Mouse (Mus musculus): Measurements from ENCODE around the gene Fkbp5. TPM values are rescaled to one million over a fixed set of nuclear protein-coding genes. Genes with fewer than 3 reads are reported as not detected.

Gene Fkbp5
- polyA plus RNA-seq, 2 experiments = 3.6 to 7.3 TPM

DNA sequence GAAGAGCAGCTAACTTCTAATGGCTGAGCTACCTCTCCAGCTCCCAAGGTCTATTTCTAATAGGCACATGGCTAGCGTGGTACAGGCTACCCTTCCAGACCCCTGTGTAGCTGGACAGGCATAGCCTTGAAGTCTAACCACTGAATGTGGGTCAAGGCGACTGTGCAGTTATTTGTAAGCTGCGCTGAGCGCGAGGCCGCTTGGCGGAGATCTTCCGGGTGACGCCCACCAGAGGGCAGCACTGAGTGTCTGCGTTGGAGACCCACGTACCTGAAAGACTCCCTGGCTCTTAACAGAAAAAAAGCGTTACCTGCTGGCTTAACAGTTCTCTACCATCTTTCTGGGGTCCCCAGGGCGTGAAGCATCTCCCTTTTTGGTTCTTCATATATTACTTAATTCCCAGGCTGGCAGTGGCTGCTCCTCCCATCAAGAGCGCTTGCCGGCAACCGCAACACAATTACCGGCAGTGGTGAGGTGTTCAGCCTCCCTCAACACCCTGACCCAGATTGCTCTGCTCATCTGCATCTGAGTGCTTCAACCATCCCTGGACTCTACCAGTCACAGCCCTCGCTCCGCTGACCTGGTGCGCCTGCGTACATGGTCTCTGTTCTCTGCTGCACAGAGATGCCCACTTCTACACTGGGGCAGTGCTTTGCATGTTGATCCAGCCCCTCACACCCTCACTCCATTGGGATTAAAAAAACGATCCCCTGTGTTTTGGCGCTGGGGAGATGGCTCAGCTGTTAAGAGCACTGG lies 131.0 kb downstream of the Fkbp5 start:
- no peak overlapping the region for H3K4me3 ChIP-seq (ENCODE audit: insufficient read depth in 1 of 2, low read depth in 2 of 2, low read length in 2 of 2)
- TF ChIP-seq EP300 (IDR thresholded peaks at IDR 0.05; ENCODE audit: low read depth) (no peak), CTCF (IDR thresholded peaks at IDR 0.05; ENCODE audit: low read depth) (peak; percentile 92)
- no peak for ATAC-seq (ENCODE audit: insufficient read depth)
- no peaks in the 10 kb centered on the region for H3K4me1 ChIP-seq (replicated peaks; ENCODE audit: control insufficient read depth in 2 of 2, insufficient read depth in 2 of 2, low read length in 1 of 2)
- no peak overlapping the region for H3K9ac ChIP-seq (replicated peaks)
- H3K27ac ChIP-seq = no peak overlapping the region
- peak; percentile 22 to 29 (median 23) for DNase-seq (ENCODE audit: low read depth in 3 of 3, low spot score in 3 of 3)
- H3K9me3 ChIP-seq (ENCODE audit: control insufficient read depth, low read length) = no peaks in the 10 kb centered on the region
- peaks cover 8% of the 10 kb centered on the region for H3K27me3 ChIP-seq (ENCODE audit: control insufficient read depth, insufficient read depth, low read length)
- 6% methylated on average over 23 of the region's 23 CpGs for WGBS (ENCODE audit: insufficient replicate concordance)
- no peaks in the 10 kb centered on the region for H3K36me3 ChIP-seq (replicated peaks; ENCODE audit: control insufficient read depth, insufficient read depth, low read depth)
- peak overlapping the region; percentile 6; the same call in 1 of the 2 replicates for H3K4me2 ChIP-seq (ENCODE audit: low read depth)

GRCm38 (mm10) chr17:28384298-28384697 lies 133.0 kb downstream of the Fkbp5 start:
- peak; percentile 14 to 43 (median 36) for DNase-seq (ENCODE audit: low read depth in 3 of 3, low spot score in 3 of 3)
- ATAC-seq (ENCODE audit: insufficient read depth) = no peak
- Histone ChIP-seq H3K27ac (no peak overlapping the region), H3K9ac (replicated peaks) (no peak overlapping the region), H3K9me3 (ENCODE audit: control insufficient read depth, low read length) (no peaks in the 10 kb centered on the region), H3K27me3 (ENCODE audit: control insufficient read depth, insufficient read depth, low read length) (peaks cover 8% of the 10 kb centered on the region), H3K4me2 (ENCODE audit: low read depth) (no peak overlapping the region), H3K36me3 (replicated peaks; ENCODE audit: control insufficient read depth, insufficient read depth, low read depth) (no peaks in the 10 kb centered on the region), H3K4me1 (replicated peaks; ENCODE audit: control insufficient read depth in 2 of 2, insufficient read depth in 2 of 2, low read length in 1 of 2) (no peaks in the 10 kb centered on the region), H3K4me3 (ENCODE audit: insufficient read depth in 1 of 2, low read depth in 2 of 2, low read length in 2 of 2) (no peak overlapping the region)
- 58% methylated on average over 4 of the region's 4 CpGs for WGBS (ENCODE audit: insufficient replicate concordance)
- no peak for TF ChIP-seq EP300 (IDR thresholded peaks at IDR 0.05; ENCODE audit: low read depth)
- TF ChIP-seq CTCF (IDR thresholded peaks at IDR 0.05; ENCODE audit: low read depth) = peak; percentile 41

DNA sequence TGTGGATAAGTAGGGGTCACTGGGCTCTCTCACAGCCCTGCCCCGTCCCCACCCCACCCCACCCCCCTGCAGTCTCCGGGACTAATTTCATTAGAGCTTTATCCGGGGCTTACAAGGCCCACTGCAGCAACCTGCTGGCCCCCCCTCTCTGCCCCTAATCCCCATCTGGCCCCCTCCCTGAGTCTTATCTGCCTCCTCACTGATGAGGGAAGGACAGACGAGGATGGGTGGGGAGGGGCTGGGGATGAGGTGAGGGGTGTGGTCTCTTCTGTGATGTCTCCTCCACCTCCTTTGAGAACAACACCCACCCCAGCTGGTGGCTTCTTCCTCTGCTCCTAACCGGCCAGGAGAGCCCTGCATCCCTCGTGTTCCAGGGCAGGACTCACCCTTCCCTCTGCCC lies 137.1 kb downstream of the Fkbp5 start:
- no peak overlapping the region for H3K9ac ChIP-seq (replicated peaks)
- H3K4me3 ChIP-seq (ENCODE audit: insufficient read depth in 1 of 2, low read depth in 2 of 2, low read length in 2 of 2) = no peak overlapping the region
- H3K4me2 ChIP-seq (ENCODE audit: low read depth) = no peak overlapping the region
- no peaks in the 10 kb centered on the region for H3K9me3 ChIP-seq (ENCODE audit: control insufficient read depth, low read length)
- H3K27me3 ChIP-seq (ENCODE audit: control insufficient read depth, insufficient read depth, low read length) = peaks cover 5% of the 10 kb centered on the region
- no peaks in the 10 kb centered on the region for H3K36me3 ChIP-seq (replicated peaks; ENCODE audit: control insufficient read depth, insufficient read depth, low read depth)
- 20% methylated on average over 6 of the region's 6 CpGs for WGBS (ENCODE audit: insufficient replicate concordance)
- TF ChIP-seq EP300 (IDR thresholded peaks at IDR 0.05; ENCODE audit: low read depth) (no peak), CTCF (IDR thresholded peaks at IDR 0.05; ENCODE audit: low read depth) (no peak)
- ATAC-seq (ENCODE audit: insufficient read depth) = no peak
- H3K4me1 ChIP-seq (replicated peaks; ENCODE audit: control insufficient read depth in 2 of 2, insufficient read depth in 2 of 2, low read length in 1 of 2) = peaks cover 0 to 4% of the 10 kb centered on the region in 2 experiments; a peak in 1 of 4 replicates
- DNase-seq (ENCODE audit: low read depth in 3 of 3, low spot score in 3 of 3) = no peak
- no peak overlapping the region for H3K27ac ChIP-seq

DNA sequence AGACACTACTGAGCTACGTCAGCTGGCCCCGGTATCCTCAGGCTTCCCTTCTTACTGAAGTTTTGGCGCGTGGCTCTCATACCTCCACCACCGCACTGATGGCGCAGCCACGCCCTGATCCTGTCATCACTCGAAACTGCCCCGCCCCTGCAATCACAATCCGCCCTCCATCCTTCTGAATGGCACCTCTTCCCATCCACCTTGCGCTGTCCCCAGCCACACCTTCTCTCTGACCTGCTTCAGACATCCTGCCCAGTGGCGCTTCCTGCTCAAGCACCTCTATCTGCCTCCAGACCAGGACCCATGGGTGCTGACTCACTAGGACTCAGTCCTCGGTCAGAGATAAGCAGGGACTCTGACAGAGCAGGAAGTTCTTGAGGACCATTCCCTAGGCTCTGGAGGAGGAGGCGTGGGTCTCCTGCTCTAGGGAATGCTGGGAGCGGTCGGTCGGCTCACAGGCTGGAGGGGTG lies 141.7 kb downstream of the Fkbp5 start:
- TF ChIP-seq EP300 (IDR thresholded peaks at IDR 0.05; ENCODE audit: low read depth) (no peak), CTCF (IDR thresholded peaks at IDR 0.05; ENCODE audit: low read depth) (no peak)
- H3K9ac ChIP-seq (replicated peaks) = no peak overlapping the region
- H3K4me3 ChIP-seq (ENCODE audit: insufficient read depth in 1 of 2, low read depth in 2 of 2, low read length in 2 of 2) = no peak overlapping the region
- H3K36me3 ChIP-seq (replicated peaks; ENCODE audit: control insufficient read depth, insufficient read depth, low read depth) = no peaks in the 10 kb centered on the region
- no peak overlapping the region for H3K4me2 ChIP-seq (ENCODE audit: low read depth)
- H3K4me1 ChIP-seq (replicated peaks; ENCODE audit: control insufficient read depth in 2 of 2, insufficient read depth in 2 of 2, low read length in 1 of 2) = peaks cover 0 to 7% of the 10 kb centered on the region in 2 experiments; a peak in 1 of 4 replicates
- H3K27me3 ChIP-seq (ENCODE audit: control insufficient read depth, insufficient read depth, low read length) = peaks cover 15% of the 10 kb centered on the region
- no peak overlapping the region for H3K27ac ChIP-seq
- DNase-seq (ENCODE audit: low read depth in 3 of 3, low spot score in 3 of 3) (no peak), ATAC-seq (ENCODE audit: insufficient read depth) (no peak)
- no peaks in the 10 kb centered on the region for H3K9me3 ChIP-seq (ENCODE audit: control insufficient read depth, low read length)
- 2% methylated on average over 17 of the region's 17 CpGs for WGBS (ENCODE audit: insufficient replicate concordance)

DNA sequence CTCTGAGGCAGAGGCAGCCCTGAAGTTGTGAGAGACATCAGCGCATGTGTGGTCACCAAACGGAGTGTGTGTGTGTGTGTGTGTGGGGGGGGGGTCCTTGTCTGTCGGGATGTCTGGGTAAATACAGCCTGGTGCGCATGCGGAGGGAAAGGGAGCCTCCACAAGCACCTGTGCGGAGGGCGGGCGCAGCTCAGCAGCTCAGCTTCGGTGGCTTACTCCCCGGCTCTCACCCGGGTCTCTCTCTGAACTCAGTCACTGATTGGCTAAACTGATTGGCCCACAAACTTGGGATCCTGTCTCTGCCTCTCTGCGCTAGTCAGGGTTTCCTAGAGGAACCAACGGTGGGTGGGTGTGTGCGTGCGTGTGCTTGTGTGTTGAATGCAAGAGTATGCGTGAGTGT lies 142.8 kb downstream of the Fkbp5 start:
- H3K9ac ChIP-seq (replicated peaks) = no peak overlapping the region
- H3K4me3 ChIP-seq (ENCODE audit: insufficient read depth in 1 of 2, low read depth in 2 of 2, low read length in 2 of 2) = no peak overlapping the region
- H3K4me2 ChIP-seq (ENCODE audit: low read depth) = no peak overlapping the region
- no peak for TF ChIP-seq CTCF (IDR thresholded peaks at IDR 0.05; ENCODE audit: low read depth)
- no peak for TF ChIP-seq EP300 (IDR thresholded peaks at IDR 0.05; ENCODE audit: low read depth)
- H3K9me3 ChIP-seq (ENCODE audit: control insufficient read depth, low read length) = no peaks in the 10 kb centered on the region
- DNase-seq (ENCODE audit: low read depth in 3 of 3, low spot score in 3 of 3) (no peak), ATAC-seq (ENCODE audit: insufficient read depth) (no peak)
- H3K36me3 ChIP-seq (replicated peaks; ENCODE audit: control insufficient read depth, insufficient read depth, low read depth) = no peaks in the 10 kb centered on the region
- WGBS (ENCODE audit: insufficient replicate concordance) = 14% methylated on average over 16 of the region's 16 CpGs
- H3K27ac ChIP-seq = no peak overlapping the region
- peaks cover 15% of the 10 kb centered on the region for H3K27me3 ChIP-seq (ENCODE audit: control insufficient read depth, insufficient read depth, low read length)
- peaks cover 0 to 7% of the 10 kb centered on the region in 2 experiments; a peak in 1 of 4 replicates for H3K4me1 ChIP-seq (replicated peaks; ENCODE audit: control insufficient read depth in 2 of 2, insufficient read depth in 2 of 2, low read length in 1 of 2)
